Mouse (Mus musculus) liver, embryonic 13.5 days (tissue): Measurements from ENCODE around the gene E130308A19Rik. TPM values are rescaled to one million over a fixed set of nuclear protein-coding genes. Genes with fewer than 3 reads are reported as not detected.

Experiments
- ATAC-seq: fragments of 200-750 bp; cut with Nextera tagmentation; 2 replicates; pipeline ENCODE4 v1.8.0; 2017; ENCODE audit warnings: low read depth, mild to moderate bottlenecking, moderate number of reproducible peaks, moderate library complexity
- DNase-seq: peaks from one replicate; pipeline ENCODE4 v3.0.0; 2022
- H3K27ac ChIP-seq: fragments of 300-500 bp; sonication (generic); 2 replicates; pipeline ENCODE4 v1.5.1; 2015; ENCODE audit warnings: moderate library complexity, mild to moderate bottlenecking, inconsistent platforms
- H3K27me3 ChIP-seq: fragments of 300-500 bp; sonication (generic); 2 replicates; pipeline ENCODE4 v1.6.1; 2015; ENCODE audit warnings: mild to moderate bottlenecking, inconsistent platforms
- H3K36me3 ChIP-seq: fragments of 300-500 bp; sonication (generic); 2 replicates; pipeline ENCODE4 v1.6.1; 2015; ENCODE audit warnings: mild to moderate bottlenecking, inconsistent platforms
- H3K4me1 ChIP-seq: fragments of 300-500 bp; sonication (generic); replicated peaks from 2 replicates; pipeline ENCODE4 v1.6.1; 2015; ENCODE audit warnings: inconsistent platforms
- H3K4me2 ChIP-seq: fragments of 300-500 bp; sonication (generic); 2 replicates; pipeline ENCODE4 v1.6.1; 2015; ENCODE audit warnings: inconsistent platforms, mild to moderate bottlenecking, moderate library complexity
- H3K4me3 ChIP-seq: fragments of 300-500 bp; sonication (generic); replicated peaks from 2 replicates; pipeline ENCODE4 v1.5.1; 2015; ENCODE audit warnings: mild to moderate bottlenecking, inconsistent platforms
- H3K9ac ChIP-seq: fragments of 300-500 bp; sonication (generic); 2 replicates; pipeline ENCODE4 v1.6.1; 2015; ENCODE audit warnings: mild to moderate bottlenecking, inconsistent platforms
- H3K9me3 ChIP-seq: fragments of 300-500 bp; sonication (generic); replicated peaks from 2 replicates; pipeline ENCODE4 v1.6.1; 2016; ENCODE audit warnings: inconsistent platforms
- WGBS: fragments of 180-500 bp; shearing (Covaris S2); methylation state at CpG from one replicate; pipeline ENCODE4 v1.1.7; 2015; ENCODE audit not compliant: insufficient replicate concordance; 5-methylcytosine and 5-hydroxymethylcytosine counted together
- polyA plus RNA-seq: library from polyadenylated mRNA; unstranded; fragments of >200 nt; fragmentation: Nextera tagmentation; extraction: Ambion mirVana; gene quantifications from 2 replicates; pipeline ENCODE4 v1.2.1, GENCODE M21; 2015

E130308A19Rik gene
- polyA plus RNA-seq, 1 experiment from 2014 or later = 8.1 TPM

DNA sequence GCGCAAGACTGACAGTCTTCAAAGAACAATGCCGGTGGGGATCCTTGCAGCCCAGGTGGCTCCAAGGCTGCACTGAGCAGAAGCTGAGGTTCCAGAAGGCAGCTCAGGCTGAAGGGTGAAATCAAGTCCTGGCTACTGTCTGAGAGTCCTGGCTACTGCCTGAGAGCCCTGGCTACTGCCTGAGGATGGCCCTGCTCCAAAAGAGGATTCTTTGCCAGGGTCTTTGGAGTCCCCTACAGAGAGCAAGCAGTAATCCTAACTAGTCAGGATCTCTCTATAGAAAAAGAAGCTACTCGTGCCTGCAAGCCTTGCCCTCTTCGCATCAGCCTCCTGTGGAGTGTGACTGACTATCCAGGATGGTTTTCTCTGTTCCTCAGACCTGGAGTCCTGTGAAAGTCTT, 60.7 kb downstream of the E130308A19Rik start:
- H3K4me3 ChIP-seq = no peak overlapping the region
- no peak overlapping the region for H3K27ac ChIP-seq
- H3K4me1 ChIP-seq = peaks cover 81% of the 10 kb centered on the region
- H3K27me3 ChIP-seq = no peaks in the 10 kb centered on the region
- ATAC-seq = no peak
- no peaks in the 10 kb centered on the region for H3K9me3 ChIP-seq
- H3K4me2 ChIP-seq = no peak overlapping the region
- no peak for DNase-seq
- no peak overlapping the region for H3K9ac ChIP-seq
- 81% methylated on average over 4 of the region's 4 CpGs for WGBS
- H3K36me3 ChIP-seq = peaks cover 11% of the 10 kb centered on the region

DNA sequence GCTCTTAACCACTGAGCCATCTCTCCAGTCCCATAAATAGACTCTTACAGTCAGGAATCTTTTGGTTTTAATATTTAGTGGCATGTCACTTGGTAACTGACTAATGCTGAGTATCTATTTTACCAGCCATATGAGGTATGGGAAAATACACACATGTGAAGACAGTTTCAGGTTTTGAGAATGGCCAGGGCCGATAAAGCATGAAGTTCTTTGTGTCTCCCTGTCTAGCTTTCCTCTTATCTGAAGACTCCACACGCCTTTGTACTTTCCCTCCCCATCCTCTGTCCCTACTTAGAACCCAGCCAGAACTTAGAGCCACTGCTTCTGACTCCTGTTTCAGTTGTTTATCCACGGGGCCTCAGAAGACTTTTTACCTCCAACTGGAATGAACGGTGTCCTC, 63.0 kb downstream of the E130308A19Rik start:
- Histone ChIP-seq H3K27me3 (no peaks in the 10 kb centered on the region), H3K4me3 (peak overlapping the region; percentile 16; the same call in 1 of the 2 replicates), H3K27ac (peak overlapping the region; percentile 84), H3K9me3 (no peaks in the 10 kb centered on the region), H3K9ac (peak overlapping the region; percentile 57), H3K4me2 (peak overlapping the region; percentile 52), H3K4me1 (peaks cover 61% of the 10 kb centered on the region), H3K36me3 (peaks cover 11% of the 10 kb centered on the region)
- WGBS = 9% methylated on average over 4 of the region's 4 CpGs
- DNase-seq (peak; percentile 67), ATAC-seq (peak; percentile 94)

DNA sequence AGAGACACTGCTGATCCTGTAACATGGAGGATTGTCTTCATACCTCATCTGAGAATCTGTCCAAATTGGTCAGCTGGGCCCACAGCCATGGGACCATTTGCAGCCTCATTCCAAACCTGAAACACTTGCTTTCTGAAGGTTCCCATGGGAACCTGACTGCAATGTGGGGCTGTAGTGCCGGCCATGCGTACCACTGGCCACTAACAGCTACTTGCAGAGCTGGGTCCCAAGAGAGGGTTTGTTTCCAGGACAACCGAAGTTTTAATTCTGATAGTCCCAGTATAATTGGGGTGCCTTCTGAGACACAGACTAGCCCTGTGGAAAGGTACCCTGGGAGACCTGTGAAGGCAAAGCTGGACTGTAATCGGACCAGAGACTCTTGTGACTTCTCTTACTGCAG, 64.1 kb downstream of the E130308A19Rik start:
- DNase-seq (no peak), ATAC-seq (no peak)
- Histone ChIP-seq H3K27me3 (no peaks in the 10 kb centered on the region), H3K9me3 (no peaks in the 10 kb centered on the region), H3K4me1 (peaks cover 50% of the 10 kb centered on the region), H3K4me3 (no peak overlapping the region), H3K27ac (no peak overlapping the region), H3K36me3 (peaks cover 11% of the 10 kb centered on the region), H3K9ac (no peak overlapping the region), H3K4me2 (no peak overlapping the region; the same call in 1 of the 2 replicates)
- 87% methylated on average over 4 of the region's 4 CpGs for WGBS

GRCm38 (mm10) chr4:59696846-59697245, 70.8 kb downstream of the E130308A19Rik start:
- H3K9me3 ChIP-seq = no peaks in the 10 kb centered on the region
- ATAC-seq = no peak
- no peaks in the 10 kb centered on the region for H3K27me3 ChIP-seq
- no peaks in the 10 kb centered on the region for H3K36me3 ChIP-seq
- H3K4me3 ChIP-seq = no peak overlapping the region
- 75% methylated on average over 3 of the region's 3 CpGs for WGBS
- peaks cover 8% of the 10 kb centered on the region; the same call in 1 of the 2 replicates for H3K4me1 ChIP-seq
- no peak overlapping the region for H3K9ac ChIP-seq
- no peak overlapping the region for H3K4me2 ChIP-seq
- DNase-seq = no peak
- no peak overlapping the region for H3K27ac ChIP-seq

DNA sequence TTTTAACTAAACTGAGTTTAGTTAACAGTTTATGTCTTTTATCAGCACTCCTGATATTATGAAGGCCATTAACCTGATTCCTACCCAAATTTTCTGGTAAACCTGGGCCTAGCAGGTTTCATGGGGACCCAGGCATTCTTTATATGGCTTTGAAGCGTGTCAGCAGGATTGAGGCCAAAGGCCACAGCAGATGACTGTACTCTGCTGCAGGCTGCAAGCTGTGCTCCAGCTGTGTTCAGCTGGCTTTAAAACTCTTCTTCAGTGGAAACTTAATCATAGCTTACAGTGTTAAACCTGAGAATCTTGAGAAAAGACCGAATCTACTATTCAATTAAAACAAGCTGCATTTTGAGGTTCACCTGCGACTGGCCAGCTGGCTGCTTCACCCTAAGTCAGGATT, 71.9 kb downstream of the E130308A19Rik start:
- WGBS = 64% methylated on average over 3 of the region's 3 CpGs
- ATAC-seq = no peak
- DNase-seq = no peak

DNA sequence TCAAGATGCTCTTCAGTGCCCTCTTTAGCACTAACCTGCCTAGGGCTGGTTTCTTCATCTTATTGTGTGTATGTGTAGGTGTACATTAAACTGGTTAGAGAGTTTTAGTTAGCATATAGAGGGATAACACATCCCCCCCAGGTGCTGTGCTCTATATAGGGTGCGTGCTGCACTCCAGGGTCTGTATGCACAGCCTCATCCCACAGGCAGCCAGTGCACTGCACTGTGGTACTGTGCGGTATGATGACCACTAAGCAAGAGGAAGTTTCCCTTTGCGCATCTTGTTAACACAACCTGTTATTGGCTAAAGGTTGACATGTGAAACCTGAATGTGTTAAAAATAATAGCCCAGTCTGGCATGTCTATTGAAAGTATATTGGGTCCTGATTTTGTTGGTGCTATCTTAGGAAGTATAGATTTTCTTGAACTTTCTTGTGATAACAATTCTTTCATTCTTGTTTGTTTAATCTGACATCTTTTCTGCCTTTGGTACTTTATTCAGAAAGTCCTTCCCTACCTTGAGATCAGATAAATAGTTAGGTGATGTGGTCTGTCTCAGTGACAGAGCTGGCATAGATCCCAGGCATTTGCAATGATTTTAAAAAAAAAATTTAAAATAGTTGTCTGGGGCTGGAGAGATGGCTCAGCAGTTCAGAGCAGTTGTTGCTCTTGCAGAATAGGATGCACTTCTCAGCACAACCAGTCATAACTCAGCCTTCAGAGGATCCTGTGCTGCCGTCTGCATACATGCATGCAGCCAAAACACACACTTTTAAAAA, 73.2 kb downstream of the E130308A19Rik start:
- Histone ChIP-seq H3K27ac (no peak overlapping the region), H3K4me3 (no peak overlapping the region), H3K4me2 (no peak overlapping the region), H3K27me3 (no peaks in the 10 kb centered on the region), H3K4me1 (0 out of 2 replicates have a peak, but pooled peaks cover 5% of the 10 kb centered on the region), H3K9me3 (no peaks in the 10 kb centered on the region), H3K36me3 (no peaks in the 10 kb centered on the region), H3K9ac (no peak overlapping the region)
- 85% methylated on average over 4 of the region's 4 CpGs for WGBS
- ATAC-seq (no peak), DNase-seq (no peak)

More for the DNA sequence above, 71.9 kb downstream of the E130308A19Rik start:
- H3K4me2 ChIP-seq = no peak overlapping the region
- no peaks in the 10 kb centered on the region for H3K36me3 ChIP-seq
- H3K9me3 ChIP-seq = no peaks in the 10 kb centered on the region
- 0 out of 2 replicates have a peak, but pooled peaks cover 6% of the 10 kb centered on the region for H3K4me1 ChIP-seq
- H3K9ac ChIP-seq = no peak overlapping the region
- no peak overlapping the region for H3K27ac ChIP-seq
- H3K4me3 ChIP-seq = no peak overlapping the region
- no peaks in the 10 kb centered on the region for H3K27me3 ChIP-seq

DNA sequence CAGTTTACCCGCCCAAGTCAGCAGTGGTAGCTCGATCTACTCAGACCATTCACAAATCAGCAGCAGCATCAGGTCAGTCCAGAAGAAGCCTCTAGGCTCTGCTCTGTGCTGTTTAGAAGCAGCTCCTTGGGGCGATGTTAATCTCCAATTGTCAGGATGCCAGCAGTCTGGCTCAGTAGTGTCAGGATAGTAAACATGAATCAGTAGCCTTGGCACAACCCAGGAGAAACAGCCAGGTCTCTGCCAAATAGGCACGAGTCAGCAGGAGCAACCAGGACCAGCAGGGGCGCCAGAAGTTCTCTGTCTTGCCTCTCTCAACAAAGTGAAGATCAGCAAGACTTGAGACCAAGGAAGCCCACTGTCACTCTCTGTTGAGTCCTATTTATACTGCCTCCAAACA, 83.3 kb downstream of the E130308A19Rik start:
- peak; percentile 50 for ATAC-seq
- no peaks in the 10 kb centered on the region for H3K36me3 ChIP-seq
- H3K27me3 ChIP-seq = no peaks in the 10 kb centered on the region
- WGBS = 62% methylated on average over 5 of the region's 5 CpGs
- peaks cover 24% of the 10 kb centered on the region for H3K4me1 ChIP-seq
- no peak overlapping the region for H3K27ac ChIP-seq
- no peak overlapping the region for H3K4me3 ChIP-seq
- H3K9ac ChIP-seq = no peak overlapping the region
- no peaks in the 10 kb centered on the region for H3K9me3 ChIP-seq
- H3K4me2 ChIP-seq = no peak overlapping the region
- DNase-seq = no peak

DNA sequence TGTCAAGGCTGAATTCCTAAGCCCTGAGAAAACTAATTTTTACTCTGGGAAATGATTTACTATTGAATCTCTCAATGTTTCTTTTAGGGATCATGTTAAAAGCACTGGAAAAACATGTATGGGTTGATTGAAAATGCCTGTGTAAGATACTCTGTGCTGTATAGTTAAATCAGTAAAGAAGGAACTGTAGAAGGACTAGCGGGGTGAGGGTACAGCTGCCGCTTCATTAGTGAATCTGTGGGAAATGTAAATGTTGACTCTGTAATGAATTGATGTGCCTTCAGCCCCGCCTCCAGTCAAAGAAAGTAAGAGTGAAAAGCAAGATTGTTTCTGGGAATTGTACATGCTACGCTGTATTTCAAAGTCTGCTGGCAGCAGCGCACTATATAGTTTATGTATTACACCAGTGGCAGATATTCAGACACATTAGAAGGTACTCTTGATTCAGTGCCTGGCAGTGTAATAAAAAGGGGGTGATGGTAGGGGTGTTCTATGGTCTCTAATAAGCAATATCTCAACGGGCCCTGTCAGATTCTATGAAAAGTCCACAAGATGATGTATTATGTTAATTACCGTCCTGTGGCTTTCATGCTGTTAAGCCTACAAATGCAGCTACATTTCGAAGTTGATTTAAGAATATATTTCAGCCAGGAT, 84.9 kb downstream of the E130308A19Rik start:
- H3K27me3 ChIP-seq = no peaks in the 10 kb centered on the region
- no peak for ATAC-seq
- H3K4me2 ChIP-seq = no peak overlapping the region
- H3K36me3 ChIP-seq = no peaks in the 10 kb centered on the region
- DNase-seq = no peak
- H3K27ac ChIP-seq = no peak overlapping the region
- no peaks in the 10 kb centered on the region for H3K9me3 ChIP-seq
- 86% methylated on average over 8 of the region's 8 CpGs for WGBS
- H3K9ac ChIP-seq = no peak overlapping the region
- H3K4me3 ChIP-seq = no peak overlapping the region
- H3K4me1 ChIP-seq = peaks cover 32% of the 10 kb centered on the region

GRCm38 (mm10) chr4:59712451-59712850, 86.4 kb downstream of the E130308A19Rik start:
- H3K36me3 ChIP-seq = no peaks in the 10 kb centered on the region
- no peak for ATAC-seq
- no peak overlapping the region for H3K4me2 ChIP-seq
- DNase-seq = no peak
- H3K4me3 ChIP-seq = no peak overlapping the region
- H3K27ac ChIP-seq = no peak overlapping the region
- WGBS = 63% methylated on average over 6 of the region's 6 CpGs
- peaks cover 26% of the 10 kb centered on the region for H3K4me1 ChIP-seq
- no peaks in the 10 kb centered on the region for H3K9me3 ChIP-seq
- no peak overlapping the region for H3K9ac ChIP-seq
- H3K27me3 ChIP-seq = no peaks in the 10 kb centered on the region

DNA sequence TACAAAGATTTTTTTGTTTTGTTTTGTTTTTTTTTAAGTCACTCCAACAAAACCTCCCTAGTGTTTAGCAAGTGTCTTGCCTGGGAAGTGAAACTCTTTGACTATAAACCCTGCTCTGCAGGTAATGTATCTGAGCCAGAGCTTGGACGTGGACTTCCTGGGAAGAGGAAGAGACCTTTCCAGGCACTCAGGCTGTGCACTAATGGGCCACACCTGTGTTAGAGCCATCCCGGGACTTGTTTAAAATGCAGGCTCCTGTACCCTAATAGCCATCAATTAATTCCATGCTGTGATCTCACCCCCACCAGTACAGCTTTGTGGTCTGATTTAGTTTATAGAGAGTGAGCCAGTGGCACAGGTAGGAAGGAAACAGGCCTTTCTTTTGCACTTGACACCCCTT, 86.9 kb downstream of the E130308A19Rik start:
- no peak for ATAC-seq
- no peaks in the 10 kb centered on the region for H3K27me3 ChIP-seq
- H3K9me3 ChIP-seq = no peaks in the 10 kb centered on the region
- no peak overlapping the region for H3K4me2 ChIP-seq
- no peak overlapping the region for H3K9ac ChIP-seq
- no peak for DNase-seq
- H3K36me3 ChIP-seq = no peaks in the 10 kb centered on the region
- peaks cover 26% of the 10 kb centered on the region for H3K4me1 ChIP-seq
- 81% methylated on average over 2 of the region's 2 CpGs for whole genome bisulfite sequencing
- no peak overlapping the region for H3K4me3 ChIP-seq
- no peak overlapping the region for H3K27ac ChIP-seq

DNA sequence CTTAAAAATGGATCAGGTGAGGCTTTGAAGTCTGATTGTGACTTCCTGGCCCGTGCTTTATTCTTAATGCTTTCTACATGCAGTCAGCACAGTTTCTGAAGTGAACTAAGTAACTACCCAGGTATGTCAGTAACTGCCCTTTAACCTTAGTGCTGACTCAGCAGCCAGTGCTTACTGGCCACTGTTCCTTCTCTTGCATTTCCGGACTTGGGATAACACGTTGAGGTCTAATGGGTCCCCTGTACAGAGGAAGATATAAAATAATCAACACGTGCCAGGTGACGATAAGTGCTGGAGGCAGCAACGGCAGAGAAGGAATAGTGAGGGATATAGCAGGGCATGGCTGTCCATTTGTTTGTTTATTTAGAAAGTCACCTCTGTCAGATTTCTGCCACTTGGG, 88.5 kb downstream of the E130308A19Rik start:
- H3K27me3 ChIP-seq = no peaks in the 10 kb centered on the region
- H3K4me2 ChIP-seq = no peak overlapping the region
- ATAC-seq (peak; percentile 83), DNase-seq (peak; percentile 37)
- 52% methylated on average over 6 of the region's 6 CpGs for WGBS
- no peaks in the 10 kb centered on the region for H3K9me3 ChIP-seq
- H3K27ac ChIP-seq = no peak overlapping the region
- H3K9ac ChIP-seq = no peak overlapping the region
- H3K4me3 ChIP-seq = no peak overlapping the region
- peaks cover 1% of the 10 kb centered on the region; the same call in 1 of the 2 replicates for H3K36me3 ChIP-seq
- peaks cover 27% of the 10 kb centered on the region for H3K4me1 ChIP-seq
